Mouse (Mus musculus) stomach, postnatal 0 days (tissue): ENCODE measurements around the gene Qdpr. TPM values are rescaled to one million over a fixed set of nuclear protein-coding genes. Genes with fewer than 3 reads are reported as not detected.
A peak's percentile ranks its signal among the peaks of the same experiment; 100 is the strongest.

Experiments used
- ATAC-seq: fragments of 200-750 bp; cut with Nextera tagmentation; 2 replicates; pipeline ENCODE4 v1.8.0; 2017; ENCODE audit not compliant: low FRiP score, low TSS enrichment
- DNase-seq: peaks from one replicate; pipeline ENCODE4 v3.0.0-alpha.2; 2016; ENCODE audit warnings: low spot score
- H3K27ac ChIP-seq: fragments of 300-500 bp; sonication (generic); replicated peaks from 2 replicates; pipeline ENCODE4 v1.5.1; 2014; ENCODE audit warnings: mild to moderate bottlenecking, control low read depth
- H3K27me3 ChIP-seq: fragments of 300-500 bp; sonication (generic); 2 replicates; pipeline ENCODE4 v1.6.1; 2014; ENCODE audit warnings: low read length; ENCODE audit not compliant: control insufficient read depth, insufficient read depth
- H3K36me3 ChIP-seq: fragments of 300-500 bp; sonication (generic); 2 replicates; pipeline ENCODE4 v1.6.1; 2014; ENCODE audit warnings: low read length, mixed read lengths; ENCODE audit not compliant: control insufficient read depth, insufficient read depth
- H3K4me1 ChIP-seq: fragments of 300-500 bp; sonication (generic); replicated peaks from 2 replicates; pipeline ENCODE4 v1.6.1; 2014; ENCODE audit warnings: antibody characterized with exemption; ENCODE audit not compliant: control insufficient read depth, insufficient read depth
- H3K4me2 ChIP-seq: fragments of 300-500 bp; sonication (generic); replicated peaks from 2 replicates; pipeline ENCODE4 v1.6.1; 2014; ENCODE audit warnings: low read depth, mild to moderate bottlenecking, control low read depth, moderate library complexity
- H3K4me3 ChIP-seq: fragments of 300-500 bp; sonication (generic); 2 replicates; pipeline ENCODE4 v1.5.1; 2014; ENCODE audit warnings: low read depth, low read length, control low read depth
- H3K9ac ChIP-seq: fragments of 300-500 bp; sonication (generic); 2 replicates; pipeline ENCODE4 v1.6.1; 2014; ENCODE audit warnings: mild to moderate bottlenecking, low read length, control low read depth, mixed read lengths
- H3K9me3 ChIP-seq: fragments of 300-500 bp; sonication (generic); 2 replicates; pipeline ENCODE4 v1.6.1; 2016; ENCODE audit warnings: low read length; ENCODE audit not compliant: control insufficient read depth
- CTCF ChIP-seq: IDR thresholded peaks from 2 replicates; pipeline ENCODE4 v1.5.1; 2016; ENCODE audit warnings: antibody characterized with exemption, low read depth, mild to moderate bottlenecking, moderate library complexity
- EP300 ChIP-seq: optimal IDR thresholded peaks from 2 replicates; pipeline ENCODE3; 2016; ENCODE audit warnings: antibody characterized with exemption
- WGBS: fragments of 180-500 bp; shearing (Covaris S2); extraction: QIAGEN DNeasy Blood & Tissue Kit; methylation state at CpG from one replicate; pipeline ENCODE4 v1.1.7; 2014; 5-methylcytosine and 5-hydroxymethylcytosine counted together
- polyA plus RNA-seq: library from polyadenylated mRNA; unstranded; fragments of >200 nt; fragmentation: Nextera tagmentation; extraction: Ambion mirVana; gene quantifications from 2 replicates; pipeline ENCODE4 v1.2.1, GENCODE M21; 2015

Gene Qdpr
- polyA plus RNA-seq, 1 experiment from 2014 or later = 91.4 TPM

DNA sequence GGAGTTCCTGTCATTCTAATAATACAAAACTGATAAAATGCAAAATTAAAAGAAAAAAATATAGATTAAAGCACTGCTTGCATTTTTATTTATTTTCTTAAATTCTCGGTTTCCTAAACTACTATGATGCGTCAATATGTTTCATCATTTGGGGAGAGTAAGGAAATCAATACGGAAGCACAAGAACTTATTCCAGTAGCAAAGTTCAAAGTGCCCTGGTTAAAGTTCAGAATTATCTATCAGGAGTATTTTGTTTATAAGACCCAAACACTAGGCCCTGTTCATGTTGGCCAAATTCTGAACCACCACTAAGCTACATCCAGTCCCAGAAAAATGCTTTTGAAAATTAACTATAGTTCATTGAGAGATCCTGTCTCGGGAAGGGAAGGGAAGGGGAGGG, 24.7 kb upstream of the Qdpr start:
- no peak for TF ChIP-seq CTCF
- TF ChIP-seq EP300 = no peak
- H3K4me3 ChIP-seq = no peak overlapping the region

DNA sequence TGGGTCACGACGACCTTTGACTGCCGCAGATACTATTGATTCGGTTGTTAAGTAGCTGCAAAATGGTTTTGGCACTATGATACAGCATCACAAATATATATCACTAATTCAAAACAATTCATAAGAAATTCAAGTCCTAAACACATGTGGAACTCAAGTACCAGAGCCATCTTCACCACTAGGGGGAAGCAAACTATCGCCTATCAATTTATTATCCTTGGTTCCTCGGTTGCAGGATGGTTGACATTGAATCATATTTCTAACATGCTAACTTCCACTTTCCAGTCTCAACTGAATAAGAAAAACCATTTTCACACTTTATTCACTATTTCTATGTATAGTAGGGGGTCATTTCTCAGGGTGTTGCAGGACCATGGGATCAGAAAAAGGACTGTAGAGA, 24.2 kb upstream of the Qdpr start:
- no peaks in the 10 kb centered on the region for H3K36me3 ChIP-seq
- ATAC-seq = 0 out of 2 replicates have a peak, but pooled peaks have one; percentile 57
- no peaks in the 10 kb centered on the region for H3K9me3 ChIP-seq
- TF ChIP-seq EP300 (no peak), CTCF (peak; percentile 93)
- WGBS = 27% methylated on average over 6 of the region's 6 CpGs
- H3K27me3 ChIP-seq = no peaks in the 10 kb centered on the region
- H3K4me1 ChIP-seq = no peaks in the 10 kb centered on the region
- no peak overlapping the region for H3K4me3 ChIP-seq
- H3K4me2 ChIP-seq = no peak overlapping the region
- H3K9ac ChIP-seq = no peak overlapping the region
- no peak for DNase-seq
- no peak overlapping the region for H3K27ac ChIP-seq

More for the DNA sequence above, 24.7 kb upstream of the Qdpr start:
- DNase-seq (no peak), ATAC-seq (no peak)
- Histone ChIP-seq H3K9ac (no peak overlapping the region), H3K27ac (no peak overlapping the region), H3K4me2 (no peak overlapping the region), H3K36me3 (no peaks in the 10 kb centered on the region), H3K27me3 (no peaks in the 10 kb centered on the region), H3K9me3 (no peaks in the 10 kb centered on the region), H3K4me1 (no peaks in the 10 kb centered on the region)
- WGBS = 61% methylated on average over 4 of the region's 4 CpGs

DNA sequence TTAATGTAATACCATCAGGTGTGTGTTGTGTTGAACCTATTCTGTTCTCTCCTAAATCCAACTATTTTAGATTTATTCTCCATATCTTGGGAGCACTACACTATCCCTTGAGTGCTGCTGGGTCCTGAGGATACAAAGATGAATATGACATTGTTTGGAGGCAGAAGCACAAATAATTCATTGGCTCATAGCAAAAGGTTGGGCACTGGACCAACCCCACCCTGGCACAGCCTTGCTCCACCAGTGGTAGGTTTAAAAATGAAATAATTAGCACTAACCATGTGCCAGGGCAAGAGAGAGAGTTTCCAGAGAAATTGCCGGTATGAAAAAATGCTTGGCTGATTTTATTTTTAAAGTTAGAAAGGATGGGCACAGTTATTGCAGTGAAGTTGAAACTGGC, 23.5 kb upstream of the Qdpr start:
- Histone ChIP-seq H3K9ac (no peak overlapping the region), H3K36me3 (no peaks in the 10 kb centered on the region), H3K9me3 (no peaks in the 10 kb centered on the region), H3K4me1 (no peaks in the 10 kb centered on the region), H3K27ac (no peak overlapping the region), H3K27me3 (no peaks in the 10 kb centered on the region), H3K4me3 (no peak overlapping the region), H3K4me2 (no peak overlapping the region)
- DNase-seq (no peak), ATAC-seq (no peak)
- TF ChIP-seq EP300 = no peak
- no peak for TF ChIP-seq CTCF
- 79% methylated on average over 1 of the region's 1 CpGs for WGBS

DNA sequence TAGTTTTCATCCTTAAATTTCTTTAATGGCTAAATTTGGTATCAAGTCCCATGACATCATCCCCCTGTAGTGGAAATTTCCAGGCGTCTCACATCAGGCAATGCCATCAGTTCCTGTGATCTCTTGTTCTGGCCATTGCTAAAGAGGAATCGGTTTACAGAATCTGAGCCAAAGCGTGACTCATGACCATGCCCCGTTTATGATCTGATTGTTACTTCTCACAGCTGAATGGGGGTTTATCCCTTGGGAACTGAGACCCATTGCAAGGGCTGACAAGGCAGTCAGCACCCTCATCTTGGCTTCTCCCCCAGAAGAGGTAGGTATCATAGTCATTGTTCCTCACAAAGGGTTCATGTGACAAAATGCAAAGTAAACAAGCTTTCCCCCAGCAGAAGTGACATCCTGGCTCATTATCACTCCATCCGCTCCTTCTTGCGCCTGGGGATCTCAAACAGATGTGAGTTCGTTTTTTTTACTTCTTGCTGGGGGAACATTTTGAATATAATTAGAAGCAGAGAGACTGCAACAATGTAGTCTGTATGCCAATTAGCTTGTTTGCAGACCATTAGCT, 22.9 kb upstream of the Qdpr start:
- Histone ChIP-seq H3K36me3 (no peaks in the 10 kb centered on the region), H3K4me1 (no peaks in the 10 kb centered on the region), H3K4me3 (no peak overlapping the region), H3K9ac (no peak overlapping the region), H3K4me2 (no peak overlapping the region), H3K9me3 (no peaks in the 10 kb centered on the region), H3K27ac (no peak overlapping the region), H3K27me3 (no peaks in the 10 kb centered on the region)
- DNase-seq (no peak), ATAC-seq (no peak)
- 28% methylated on average over 7 of the region's 7 CpGs for WGBS
- TF ChIP-seq CTCF (no peak), EP300 (no peak)

DNA sequence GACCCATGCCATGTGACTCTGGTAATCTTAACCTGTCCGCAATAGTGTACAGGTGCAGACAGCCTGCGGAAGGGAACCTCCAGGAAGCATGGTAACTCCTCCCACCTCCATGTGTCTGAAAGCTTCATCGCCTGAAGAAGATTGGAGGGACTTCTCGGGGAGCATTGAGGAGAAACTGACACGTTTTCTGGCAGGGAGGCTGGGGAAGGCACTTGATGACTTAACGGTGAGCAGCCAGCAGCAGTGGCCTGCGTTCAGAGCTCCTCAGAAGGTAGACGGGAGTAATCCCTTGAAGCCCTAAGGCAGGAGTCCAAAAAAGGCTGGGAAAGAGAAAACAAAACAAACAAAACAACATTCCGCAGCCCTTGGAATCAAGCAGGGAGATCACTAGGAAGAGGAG, 4.4 kb upstream of the Qdpr start:
- TF ChIP-seq EP300 (no peak), CTCF (no peak)
- 39% methylated on average over 9 of the region's 9 CpGs for WGBS
- Histone ChIP-seq H3K4me3 (no peak overlapping the region), H3K9me3 (no peaks in the 10 kb centered on the region), H3K36me3 (no peaks in the 10 kb centered on the region), H3K4me2 (no peak overlapping the region), H3K27ac (no peak overlapping the region), H3K4me1 (no peaks in the 10 kb centered on the region), H3K9ac (no peak overlapping the region), H3K27me3 (no peaks in the 10 kb centered on the region; the same call in 1 of the 2 replicates)
- ATAC-seq = no peak
- DNase-seq = no peak

DNA sequence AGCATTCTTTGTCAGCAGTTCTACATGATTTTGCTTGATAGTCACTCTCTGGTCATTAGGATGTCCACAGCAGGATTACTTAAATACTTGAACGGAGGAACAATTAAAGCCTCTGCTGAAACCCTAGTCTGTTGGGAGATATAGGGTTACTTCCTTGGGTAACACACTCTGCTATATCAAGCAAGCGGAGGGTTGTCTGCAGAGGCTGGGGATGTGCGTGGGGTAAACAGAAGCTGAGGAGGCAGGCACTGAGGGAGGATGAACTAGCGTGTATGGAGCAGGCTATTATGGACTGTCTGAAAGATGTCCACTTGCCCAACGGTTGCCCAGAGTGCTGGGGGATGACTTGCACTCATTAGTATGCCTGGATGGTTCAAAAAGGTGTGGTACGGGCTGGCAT, 3.4 kb upstream of the Qdpr start, which contains the start of gene Clrn2:
TSS of gene Clrn2 (plus strand) at position 301 of the 400 bp plus-strand sequence.
- Histone ChIP-seq H3K27ac (no peak within 1 kb of the TSS), H3K9ac (no peak within 1 kb of the TSS), H3K36me3 (no peaks in the 10 kb centered on the region), H3K9me3 (no peaks in the 10 kb centered on the region), H3K4me2 (no peak within 1 kb of the TSS), H3K4me3 (no peak within 1 kb of the TSS), H3K4me1 (0 out of 2 replicates have a peak, but pooled peaks cover 4% of the 10 kb centered on the region), H3K27me3 (no peaks in the 10 kb centered on the region; the same call in 1 of the 2 replicates)
- WGBS = 66% methylated on average over 6 of the region's 6 CpGs
- no peak for DNase-seq
- no peak for ATAC-seq
- TF ChIP-seq EP300 (no peak), CTCF (no peak)
